Mouse (Mus musculus): ENCODE data around the gene Cd44.

Cd44 gene

GRCm38 (mm10) chr2:102900875-102901827 is at the start of gene Cd44:
Cd44 (minus strand) TSS chr2:102901665.
- peak; percentile 63 for DNase-seq (ENCODE audit: low read depth, low spot score)

DNA sequence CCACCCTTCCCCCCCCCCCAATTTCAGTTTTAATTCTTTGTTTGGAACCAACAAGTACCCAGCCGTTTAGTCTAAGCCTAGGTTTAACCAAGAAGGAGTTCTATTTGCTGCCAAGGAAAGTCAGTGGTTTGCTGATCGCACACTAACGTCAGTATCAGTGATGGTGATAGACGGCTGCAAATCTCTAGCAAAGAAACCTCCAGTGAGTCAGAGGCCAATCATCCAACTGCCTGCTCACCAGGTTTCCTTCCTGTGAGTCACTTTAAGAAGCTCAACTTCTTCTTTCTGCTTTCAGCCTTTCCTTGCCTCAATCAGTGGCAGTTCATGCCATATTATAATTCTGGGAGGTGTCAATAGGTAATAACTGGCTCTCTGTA is 47.0 kb upstream of the Cd44 start:
- no peak for DNase-seq (ENCODE audit: low read depth, low spot score)

- DNase-seq (ENCODE audit: low read depth, low spot score), result no peak
These were observed 46.5 kb upstream of the Cd44 start for GRCm38 (mm10) chr2:102947846-102948480.

DNA sequence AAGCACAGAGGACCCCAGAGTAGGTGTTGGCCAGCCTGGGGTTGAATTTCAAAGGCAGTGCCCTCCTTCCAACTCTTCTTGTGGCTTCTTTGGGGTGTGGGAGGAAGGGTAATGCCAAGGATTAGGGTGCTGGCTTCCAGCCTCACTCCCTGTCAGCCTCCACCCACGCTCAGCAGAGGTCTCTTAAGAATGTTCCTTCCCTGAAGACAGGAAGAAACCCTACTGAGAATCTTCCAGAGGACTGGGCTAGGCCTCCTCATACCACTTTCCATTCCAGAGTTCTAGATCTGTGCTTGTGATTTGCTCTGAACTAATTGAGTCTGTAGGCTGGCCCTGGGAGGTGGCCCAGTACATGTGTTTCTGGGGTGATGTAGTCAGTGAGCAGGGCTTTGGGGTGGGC is 43.6 kb upstream of the Cd44 start:
- no peak for DNase-seq (ENCODE audit: low read depth, low spot score)

GRCm38 (mm10) chr2:102944415-102945012 is 43.0 kb upstream of the Cd44 start:
- DNase-seq (ENCODE audit: low read depth, low spot score), result no peak

DNA sequence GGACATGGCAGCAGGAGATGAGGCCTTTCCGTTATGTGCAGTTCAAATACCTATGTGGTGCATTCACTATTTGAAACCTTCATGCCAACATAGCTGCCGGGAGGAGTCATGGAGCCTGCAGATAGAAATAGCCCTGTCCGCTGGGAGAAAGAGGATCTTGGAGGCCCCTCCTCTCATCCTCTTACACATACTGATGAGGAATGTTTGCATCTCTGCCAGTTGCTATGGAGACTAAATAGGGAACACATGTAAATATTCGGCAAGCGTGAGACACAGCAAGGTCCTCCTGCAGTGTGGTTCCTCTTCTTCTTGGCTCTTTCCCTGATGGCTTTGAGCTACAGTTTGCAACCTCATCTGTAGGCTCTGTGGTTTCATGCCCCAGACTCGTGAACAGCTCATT is 42.5 kb upstream of the Cd44 start:
- peak; percentile 79 for DNase-seq (ENCODE audit: low read depth, low spot score)

DNA sequence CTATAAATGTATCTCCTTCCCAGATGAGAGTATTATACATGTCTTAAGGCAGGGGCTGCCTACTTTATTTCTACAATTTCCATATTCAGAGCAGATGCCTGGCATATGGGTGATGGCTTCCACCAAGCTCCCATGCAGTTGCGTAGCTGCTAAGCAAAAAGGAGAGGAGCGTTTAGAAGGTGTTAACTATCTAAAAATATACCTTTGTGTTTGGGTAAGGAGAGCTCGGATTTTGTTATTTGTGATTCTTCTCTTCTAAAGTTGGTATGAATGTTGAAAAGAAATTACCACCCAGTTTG is 41.3 kb upstream of the Cd44 start:
- DNase-seq (ENCODE audit: low read depth, low spot score), result no peak

DNA sequence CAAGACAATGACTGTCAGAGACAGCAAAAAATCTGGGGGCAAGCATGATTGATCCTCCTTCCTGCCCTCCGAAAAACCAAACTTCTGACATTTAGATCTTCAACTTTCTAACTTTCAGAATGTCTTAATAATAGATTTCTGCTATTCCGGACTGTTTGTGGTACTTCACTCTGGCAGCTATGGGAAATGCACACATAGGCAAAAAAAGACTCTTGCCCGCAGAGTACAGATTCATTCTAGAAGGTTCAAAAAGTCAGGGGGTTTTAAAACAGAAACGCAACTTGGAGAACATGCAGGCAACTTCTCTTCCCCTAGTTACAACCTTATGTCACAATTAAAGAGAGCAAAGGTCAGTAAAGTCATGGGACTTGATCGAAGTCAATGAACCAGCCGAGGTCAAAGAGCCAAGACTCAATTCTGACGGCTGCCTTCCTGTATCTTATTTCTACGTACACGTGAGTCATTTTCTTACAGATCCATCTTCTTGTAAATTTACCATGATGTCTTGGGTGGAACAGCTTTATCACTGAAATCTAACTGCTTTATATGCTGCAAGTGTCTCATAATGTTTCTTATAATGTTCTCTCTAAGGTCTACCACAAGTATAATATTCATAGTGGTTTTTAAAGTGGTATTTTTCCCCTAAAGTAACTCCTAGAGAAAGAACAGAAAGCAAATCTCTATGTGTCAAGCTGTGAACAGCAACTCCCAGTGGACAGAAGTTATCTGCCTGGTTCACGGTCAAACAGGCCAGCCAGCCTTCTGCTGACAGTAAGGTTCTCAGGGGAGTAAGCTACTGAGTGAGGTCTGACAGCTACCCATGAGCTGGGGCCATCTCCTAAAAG is 40.7 kb upstream of the Cd44 start:
- DNase-seq (ENCODE audit: low read depth, low spot score), result no peak

DNA sequence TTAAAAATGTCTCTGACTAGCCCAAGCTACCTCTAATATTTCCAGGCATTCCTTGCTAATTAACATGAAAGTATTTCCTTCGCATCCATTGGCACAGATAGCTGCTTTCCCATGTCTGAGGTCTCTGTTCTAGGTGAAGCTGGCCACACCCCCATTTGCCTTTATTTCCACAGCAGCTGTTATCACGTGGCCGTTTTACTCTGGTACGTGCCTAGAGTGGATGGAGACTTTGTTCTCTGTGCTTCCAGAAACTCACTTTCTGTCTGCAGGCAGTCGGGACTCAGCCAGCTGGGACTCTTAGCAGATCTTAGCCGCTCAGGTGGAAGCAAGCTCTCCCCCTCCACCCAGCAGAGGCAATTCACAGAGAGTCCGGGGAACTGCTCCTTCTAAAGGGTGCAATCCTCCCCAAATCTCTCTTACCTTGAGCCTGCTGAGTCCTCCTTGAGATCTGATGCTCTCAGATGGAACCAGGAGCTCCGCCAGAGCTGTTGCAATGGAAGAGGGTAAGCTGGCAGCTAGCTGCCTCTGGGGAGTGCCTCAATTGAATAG is 39.4 kb upstream of the Cd44 start:
- DNase-seq (ENCODE audit: low read depth, low spot score), result no peak

DNA sequence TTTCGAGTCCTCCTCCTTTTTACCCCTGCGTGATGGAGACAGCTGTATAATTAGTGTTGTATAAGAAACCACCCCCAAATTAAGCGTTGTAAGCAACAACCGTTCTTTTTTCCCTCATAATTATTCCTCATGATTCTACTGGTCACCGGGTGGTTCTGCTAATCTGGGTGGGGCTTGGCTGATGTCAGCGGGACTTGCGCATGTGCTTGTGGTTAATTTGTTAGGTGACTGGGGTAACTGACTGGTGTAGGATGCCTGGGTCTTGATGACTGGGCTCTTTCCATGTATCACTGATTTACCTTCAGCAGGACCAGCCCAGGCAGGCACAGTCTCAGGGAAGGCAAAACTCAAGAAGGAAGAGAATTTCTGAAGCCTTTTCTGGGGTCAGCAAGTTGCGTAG is 38.7 kb upstream of the Cd44 start:
- no peak for DNase-seq (ENCODE audit: low read depth, low spot score)

DNA sequence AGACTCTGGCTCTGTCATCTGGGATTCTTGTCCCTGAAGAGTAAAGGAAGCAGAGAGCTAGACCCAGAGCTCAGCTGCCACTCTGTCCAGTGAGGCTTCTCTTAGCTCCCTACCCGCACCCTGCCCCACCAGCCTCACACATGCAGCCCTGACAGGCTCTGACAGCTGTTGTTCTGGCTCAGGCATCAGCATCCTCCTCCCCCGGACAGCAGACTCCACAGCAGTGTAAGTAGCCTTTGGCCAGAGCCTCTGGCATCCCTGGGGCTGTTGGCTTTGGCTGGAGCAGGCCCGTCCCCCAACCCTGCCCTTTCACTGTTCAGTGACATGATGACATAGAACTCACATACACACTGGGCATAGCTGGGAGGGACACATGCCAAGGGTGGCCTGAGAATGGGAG is 35.4 kb upstream of the Cd44 start:
- no peak for DNase-seq (ENCODE audit: low read depth, low spot score)

- no peak for DNase-seq (ENCODE audit: low read depth, low spot score)
These were observed 33.4 kb upstream of the Cd44 start for GRCm38 (mm10) chr2:102934834-102935233.

DNA sequence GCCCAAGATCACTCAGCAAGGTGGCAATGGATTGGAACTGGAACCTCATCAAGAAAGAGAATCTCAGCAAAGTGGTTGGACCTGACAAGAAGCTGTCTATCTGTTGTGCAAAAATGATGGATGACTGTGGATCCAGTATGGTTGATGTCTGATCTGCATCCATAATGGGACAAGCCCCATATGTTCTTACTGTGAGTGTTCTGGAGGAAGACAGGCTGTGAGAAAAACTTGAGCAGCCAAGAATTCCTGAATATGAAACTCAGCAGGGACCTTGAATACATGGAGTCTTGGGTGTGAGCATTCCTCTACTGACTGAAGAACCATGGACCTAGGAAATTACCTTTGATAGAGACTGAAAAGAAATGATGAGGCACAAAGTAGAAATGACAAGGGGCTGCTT is 32.3 kb upstream of the Cd44 start:
- no peak for DNase-seq (ENCODE audit: low read depth, low spot score)

DNA sequence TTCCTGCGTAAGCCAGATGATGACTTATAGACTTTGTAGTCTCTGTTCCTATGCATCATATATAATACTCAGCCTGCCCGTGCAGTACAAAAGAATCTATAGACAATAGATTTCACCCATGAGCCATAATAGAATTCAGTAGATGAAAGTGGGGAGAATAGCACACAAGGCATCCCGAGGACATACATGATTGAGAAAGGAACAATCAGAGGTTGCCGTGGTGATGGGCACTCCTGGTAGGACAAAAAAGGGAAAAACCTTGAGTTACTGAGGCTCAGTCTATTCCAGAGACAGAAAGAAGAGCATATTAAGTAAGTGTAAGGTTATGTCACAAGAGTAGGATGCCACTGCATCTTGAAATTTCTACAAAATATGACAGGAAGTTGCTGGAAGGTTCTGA is 31.7 kb upstream of the Cd44 start:
- DNase-seq (ENCODE audit: low read depth, low spot score), result no peak

- DNase-seq (ENCODE audit: low read depth, low spot score), result no peak
These were observed 31.2 kb upstream of the Cd44 start for GRCm38 (mm10) chr2:102932667-102933066.

GRCm38 (mm10) chr2:102928211-102928610 is 26.7 kb upstream of the Cd44 start:
- DNase-seq (ENCODE audit: low read depth, low spot score), result no peak

GRCm38 (mm10) chr2:102924480-102924879 is 23.0 kb upstream of the Cd44 start:
- DNase-seq (ENCODE audit: low read depth, low spot score), result no peak

GRCm38 (mm10) chr2:102923682-102924081 is 22.2 kb upstream of the Cd44 start:
- DNase-seq (ENCODE audit: low read depth, low spot score), result no peak

GRCm38 (mm10) chr2:102922066-102922465 is 20.6 kb upstream of the Cd44 start:
- no peak for DNase-seq (ENCODE audit: low read depth, low spot score)

GRCm38 (mm10) chr2:102918301-102918700 is 16.8 kb upstream of the Cd44 start:
- no peak for DNase-seq (ENCODE audit: low read depth, low spot score)

DNA sequence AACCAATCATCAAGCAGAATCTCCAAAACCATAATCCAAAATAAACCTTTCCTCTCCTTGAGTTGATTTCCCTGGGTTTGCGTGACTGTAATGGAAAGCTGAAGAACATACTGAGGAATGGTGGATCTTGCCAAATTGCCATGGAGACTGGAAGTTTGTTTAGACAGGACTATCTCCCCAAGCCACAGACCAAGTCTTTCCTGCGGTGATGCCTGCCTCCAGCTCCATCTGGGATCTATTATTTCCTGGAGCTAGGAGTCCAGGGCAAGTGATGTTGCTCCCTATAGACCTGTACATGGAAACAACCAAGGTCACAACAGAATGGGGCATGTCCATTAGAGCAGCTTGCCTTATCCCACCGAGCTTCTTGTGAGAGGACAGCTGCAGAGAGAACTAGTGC is 15.1 kb upstream of the Cd44 start:
- DNase-seq (ENCODE audit: low read depth, low spot score), result peak; percentile 51

- no peak for DNase-seq (ENCODE audit: low read depth, low spot score)
These were observed 13.2 kb upstream of the Cd44 start for GRCm38 (mm10) chr2:102914675-102915074.
